Mouse (Mus musculus) testis, postnatal 10 days (tissue): ENCODE measurements around the gene Plxna4.
"Not testable (repeated sequence)": the region's sequence is repeated elsewhere in the genome, so short reads cannot be mapped to it uniquely, and the experiment has no call there.

Experiments
- DNase-seq: peaks from one replicate; pipeline ENCODE4 v3.0.0; 2021; ENCODE audit warnings: low spot score

The Plxna4 gene

DNA sequence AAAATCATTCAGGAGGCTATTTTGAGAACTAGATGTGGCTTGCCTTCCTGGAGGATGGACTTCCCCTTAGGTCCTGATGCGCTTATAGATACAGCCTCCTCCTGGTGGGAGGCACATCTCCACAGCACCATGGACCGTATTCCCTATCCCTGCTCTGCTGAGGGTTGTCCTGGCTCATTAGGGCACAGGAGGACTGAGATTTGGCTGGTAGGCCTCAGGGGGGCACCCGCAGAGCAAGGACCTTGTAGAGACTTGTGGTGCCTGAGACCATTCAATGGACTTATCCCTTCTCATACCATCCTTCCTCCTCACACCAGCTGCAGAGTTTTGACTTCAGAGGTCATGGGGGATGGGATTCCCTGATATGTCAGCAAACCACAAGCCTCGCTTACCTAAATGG is 47.8 kb downstream of the Plxna4 start:
- DNase-seq = no peak

GRCm38 (mm10) chr6:32533962-32534740 is 53.8 kb downstream of the Plxna4 start:
- no peak for DNase-seq

GRCm38 (mm10) chr6:32528081-32528570 is 59.9 kb downstream of the Plxna4 start:
- no peak for DNase-seq

- DNase-seq = no peak
These were observed 60.5 kb downstream of the Plxna4 start for GRCm38 (mm10) chr6:32527518-32527917.

GRCm38 (mm10) chr6:32526762-32527161 is 61.2 kb downstream of the Plxna4 start:
- DNase-seq = no peak

DNA sequence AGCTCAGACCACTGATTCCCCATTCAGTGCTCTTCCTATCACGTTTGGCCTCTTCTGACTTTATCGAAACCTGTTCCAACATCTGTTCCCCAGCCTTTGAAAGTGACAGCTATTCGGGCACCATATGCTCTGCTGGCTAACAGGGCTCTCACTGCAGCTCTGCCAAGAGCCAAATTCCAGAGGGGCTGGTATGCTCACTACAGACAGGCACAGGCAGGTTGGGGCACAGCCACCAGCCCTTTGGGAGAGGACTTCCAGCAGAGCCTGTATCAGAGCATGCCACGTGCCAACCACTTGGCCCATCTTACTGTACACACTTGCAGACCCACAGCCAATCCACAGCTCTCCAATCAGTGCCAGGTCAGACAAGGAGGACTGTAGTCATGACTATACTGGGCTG is 67.9 kb downstream of the Plxna4 start:
- no peak for DNase-seq

GRCm38 (mm10) chr6:32518617-32519016 is 69.4 kb downstream of the Plxna4 start:
- no peak for DNase-seq

DNA sequence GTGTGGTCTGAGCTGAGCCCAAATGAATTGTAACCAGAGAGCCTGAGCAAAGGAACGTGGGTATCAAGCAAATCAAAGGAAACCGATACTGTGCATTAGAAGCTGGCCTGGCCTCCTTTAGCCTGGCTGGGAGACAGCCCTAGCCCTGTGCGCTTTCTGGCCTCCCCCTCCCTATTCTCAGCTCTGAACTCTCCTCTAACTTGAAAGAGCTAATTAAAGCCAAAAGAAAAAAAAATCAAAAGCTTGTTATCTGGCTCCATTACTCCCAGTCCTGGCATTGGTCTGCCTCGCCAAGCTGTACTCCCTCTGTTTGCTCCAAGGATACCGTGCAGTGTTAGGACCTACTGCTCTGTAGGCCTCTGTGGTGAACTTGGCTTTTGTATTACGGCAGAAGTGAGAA is 73.9 kb downstream of the Plxna4 start:
- no peak for DNase-seq

GRCm38 (mm10) chr6:32512010-32512409 is 76.0 kb downstream of the Plxna4 start:
- DNase-seq = no peak

GRCm38 (mm10) chr6:32510924-32511323 is 77.1 kb downstream of the Plxna4 start:
- no peak for DNase-seq

DNA sequence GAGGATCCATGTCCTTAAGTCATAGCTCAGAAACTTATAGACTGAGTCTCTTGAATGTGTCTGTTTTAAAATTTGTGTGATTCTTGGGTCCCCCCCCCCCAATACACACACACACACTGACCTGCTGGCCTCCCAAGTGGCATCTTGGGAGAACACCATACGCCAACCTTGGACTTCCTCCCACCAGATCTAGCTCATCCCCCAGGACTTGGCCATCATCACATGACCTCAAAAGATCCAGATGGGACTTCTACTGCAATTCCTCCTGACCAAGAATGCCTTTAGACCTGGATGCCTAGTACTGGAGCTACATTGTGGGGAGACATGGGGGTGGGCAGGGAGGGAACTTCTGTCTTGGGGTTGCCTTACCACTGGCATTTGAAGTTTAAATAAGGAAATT is 77.5 kb downstream of the Plxna4 start:
- no peak for DNase-seq

GRCm38 (mm10) chr6:32509046-32509445 is 78.9 kb downstream of the Plxna4 start:
- no peak for DNase-seq

GRCm38 (mm10) chr6:32504963-32505362 is 83.0 kb downstream of the Plxna4 start:
- DNase-seq = no peak

- not testable (repeated sequence) for DNase-seq
These were observed 86.8 kb downstream of the Plxna4 start for GRCm38 (mm10) chr6:32501186-32501585.

GRCm38 (mm10) chr6:32498106-32498505 is 89.9 kb downstream of the Plxna4 start:
- DNase-seq = no peak

GRCm38 (mm10) chr6:32496109-32496508 is 91.9 kb downstream of the Plxna4 start:
- DNase-seq = no peak

GRCm38 (mm10) chr6:32495532-32495931 is 92.5 kb downstream of the Plxna4 start:
- no peak for DNase-seq

- peak; percentile 78 for DNase-seq
These were observed 94.4 kb downstream of the Plxna4 start for GRCm38 (mm10) chr6:32493557-32493956.

DNA sequence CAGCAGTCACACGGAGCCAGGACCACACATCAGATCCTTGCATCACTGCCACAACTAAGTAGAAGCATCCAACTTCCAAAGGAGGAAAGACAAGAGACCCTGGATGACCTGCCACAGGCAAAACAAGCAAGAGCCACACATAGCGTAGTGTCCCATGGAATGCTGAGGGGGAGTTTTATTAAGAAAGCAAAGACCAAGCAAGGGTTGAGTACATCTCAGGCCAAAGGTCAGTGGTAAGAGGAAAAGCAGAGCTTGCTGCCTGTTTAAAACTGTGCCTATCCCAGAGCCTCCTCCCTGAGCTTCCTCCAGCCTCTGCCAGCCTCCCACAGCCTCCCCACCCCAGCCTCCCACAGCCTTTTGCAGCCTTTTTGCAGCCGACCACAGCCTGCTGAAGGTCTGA is 100.9 kb downstream of the Plxna4 start:
- DNase-seq = no peak

- DNase-seq = no peak
These were observed 105.5 kb downstream of the Plxna4 start for GRCm38 (mm10) chr6:32482469-32482868.

DNA sequence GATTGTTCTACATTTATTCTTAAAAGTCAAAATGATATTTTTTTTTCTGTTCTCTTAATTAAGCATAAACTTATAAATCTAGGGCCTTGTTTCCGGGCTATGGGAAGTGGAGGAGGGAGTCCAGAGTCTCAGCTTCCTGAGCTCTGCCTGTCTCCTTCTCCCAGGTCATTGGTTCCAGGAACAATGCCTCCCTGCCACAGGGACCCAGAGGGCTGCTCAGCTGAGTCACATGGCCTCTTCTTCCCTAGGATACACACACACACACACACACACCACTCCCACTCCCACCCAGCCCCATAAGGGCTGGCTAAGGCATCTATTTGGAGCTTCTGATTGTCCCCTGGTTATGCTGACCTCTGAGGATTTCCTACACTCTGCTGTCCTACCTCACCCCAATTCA is 107.3 kb downstream of the Plxna4 start:
- DNase-seq = no peak

GRCm38 (mm10) chr6:32479765-32480164 is 108.2 kb downstream of the Plxna4 start:
- no peak for DNase-seq

GRCm38 (mm10) chr6:32479193-32479758 is 108.7 kb downstream of the Plxna4 start:
- peak; percentile 71 for DNase-seq

- DNase-seq = no peak
These were observed 112.0 kb downstream of the Plxna4 start for GRCm38 (mm10) chr6:32475958-32476357.
